Mouse (Mus musculus) MEL (cell line): ENCODE measurements around the gene Cdc42bpa. TPM values are rescaled to one million over a fixed set of nuclear protein-coding genes. Genes with fewer than 3 reads are reported as not detected.

Source experiments
- DNase-seq: peaks from one replicate; pipeline ENCODE4 v3.0.0; 2011; ENCODE audit warnings: low read depth, low spot score
- H3K27ac ChIP-seq: 2 replicates; pipeline ENCODE4 v1.5.1; 2012; ENCODE audit warnings: low read depth, mild to moderate bottlenecking, control low read depth, low read length, moderate library complexity; ENCODE audit not compliant: control insufficient read depth
- H3K27me3 ChIP-seq, 2 experiments: fragments of 150-350 bp in 1 of 2; sonication (generic) in 1 of 2; 2 replicates each; pipeline ENCODE4 v1.6.1; 2012; ENCODE audit warnings: low read length in 2 of 2, mild to moderate bottlenecking in 2 of 2, improper control_type of control experiment in 1 of 2, moderate library complexity in 1 of 2; ENCODE audit not compliant: insufficient read depth in 2 of 2, control insufficient read depth in 1 of 2
- H3K36me3 ChIP-seq, 2 experiments: 2 replicates each; pipeline ENCODE4 v1.6.1; 2012 to 2014; ENCODE audit warnings: low read length in 2 of 2, improper control_type of control experiment in 1 of 2, inconsistent platforms in 1 of 2, mild to moderate bottlenecking in 1 of 2; ENCODE audit not compliant: insufficient read depth in 2 of 2, control insufficient read depth in 1 of 2
- H3K4me1 ChIP-seq, 2 experiments: fragments of 150-350 bp in 1 of 2; sonication (generic) in 1 of 2; 2 replicates each; pipeline ENCODE4 v1.6.1; 2012; ENCODE audit warnings: low read length in 2 of 2, improper control_type of control experiment in 1 of 2, mild to moderate bottlenecking in 1 of 2; ENCODE audit not compliant: insufficient read depth in 2 of 2, control insufficient read depth in 1 of 2
- H3K4me3 ChIP-seq, 2 experiments: fragments of 150-350 bp in 1 of 2; sonication (generic) in 1 of 2; 2 replicates each; pipeline ENCODE4 v1.5.1; 2012; ENCODE audit warnings: low read depth in 2 of 2, low read length in 2 of 2, mild to moderate bottlenecking in 2 of 2, moderate library complexity in 2 of 2, control low read depth in 1 of 2, improper control_type of control experiment in 1 of 2; ENCODE audit not compliant: control insufficient read depth in 1 of 2, insufficient read depth in 1 of 2
- H3K79me2 ChIP-seq: 2 replicates; pipeline ENCODE4 v1.6.1; 2012; ENCODE audit warnings: mild to moderate bottlenecking, low read length, moderate library complexity; ENCODE audit not compliant: control insufficient read depth, poor library complexity, insufficient read depth
- H3K9ac ChIP-seq: 2 replicates; pipeline ENCODE4 v1.6.1; 2012; ENCODE audit warnings: low read depth, mild to moderate bottlenecking, control low read depth, low read length, moderate library complexity; ENCODE audit not compliant: control insufficient read depth, poor library complexity, severe bottlenecking
- H3K9me3 ChIP-seq: fragments of 150-350 bp; sonication (generic); replicated peaks from 2 replicates; pipeline ENCODE4 v1.6.1; 2012; ENCODE audit warnings: mild to moderate bottlenecking, low read length, improper control_type of control experiment, moderate library complexity; ENCODE audit not compliant: insufficient read depth
- BHLHE40 ChIP-seq: IDR thresholded peaks from 2 replicates; pipeline ENCODE4 v1.6.1; 2012; ENCODE audit warnings: low read depth, mild to moderate bottlenecking, inconsistent platforms, low read length, improper control_type of control experiment, borderline replicate concordance
- CHD1 ChIP-seq: IDR thresholded peaks from 2 replicates; pipeline ENCODE4 v1.6.1; 2012; ENCODE audit warnings: low read depth, mild to moderate bottlenecking, inconsistent platforms, low read length, improper control_type of control experiment
- CHD2 ChIP-seq: IDR thresholded peaks from 2 replicates; pipeline ENCODE4 v1.6.1; 2011; ENCODE audit warnings: low read length, improper control_type of control experiment
- CTCF ChIP-seq, 3 experiments: IDR thresholded peaks in 2 of 3; conservative IDR thresholded peaks in 1 of 3; 2 replicates each; pipeline ENCODE4 v1.5.1; 2011 to 2012; ENCODE audit warnings: low read length in 3 of 3, low read depth in 2 of 3, mild to moderate bottlenecking in 2 of 3, improper control_type of control experiment in 1 of 3, inconsistent platforms in 1 of 3, mixed read lengths in 1 of 3, moderate library complexity in 1 of 3; ENCODE audit not compliant: control insufficient read depth in 1 of 3, insufficient read depth in 1 of 3, poor library complexity in 1 of 3, severe bottlenecking in 1 of 3
- EP300 ChIP-seq, 2 experiments: IDR thresholded peaks; 2 replicates each; pipeline ENCODE4 v1.6.1; 2011; ENCODE audit warnings: improper control_type of control experiment in 2 of 2, low read length in 2 of 2, low read depth in 1 of 2, mild to moderate bottlenecking in 1 of 2
- ETS1 ChIP-seq: IDR thresholded peaks from 2 replicates; pipeline ENCODE4 v1.6.1; 2012; ENCODE audit warnings: low read depth, mild to moderate bottlenecking, inconsistent platforms, low read length, improper control_type of control experiment, moderate library complexity
- GABPA ChIP-seq: IDR thresholded peaks from 2 replicates; pipeline ENCODE4 v1.6.1; 2012; ENCODE audit warnings: low read depth, mild to moderate bottlenecking, inconsistent platforms, low read length, improper control_type of control experiment, moderate library complexity
- GATA1 ChIP-seq: IDR thresholded peaks from 2 replicates; pipeline ENCODE4 v1.6.1; 2011; ENCODE audit warnings: low read depth, low read length, improper control_type of control experiment
- HCFC1 ChIP-seq: IDR thresholded peaks from 2 replicates; pipeline ENCODE4 v1.6.1; 2012; ENCODE audit warnings: low read depth, mild to moderate bottlenecking, inconsistent platforms, low read length, improper control_type of control experiment, moderate library complexity
- MAZ ChIP-seq: IDR thresholded peaks from 2 replicates; pipeline ENCODE4 v1.6.1; 2012; ENCODE audit warnings: low read depth, mild to moderate bottlenecking, inconsistent platforms, low read length, improper control_type of control experiment
- MXI1 ChIP-seq: IDR thresholded peaks from 2 replicates; pipeline ENCODE4 v1.6.1; 2011; ENCODE audit warnings: mild to moderate bottlenecking, low read depth, low read length, improper control_type of control experiment
- MYB ChIP-seq: IDR thresholded peaks from 2 replicates; pipeline ENCODE4 v1.6.1; 2011; ENCODE audit warnings: mild to moderate bottlenecking, low read depth, low read length, improper control_type of control experiment
- NELFE ChIP-seq: IDR thresholded peaks from 2 replicates; pipeline ENCODE4 v1.6.1; 2011; ENCODE audit warnings: low read depth, low read length, improper control_type of control experiment
- POLR2AphosphoS2 ChIP-seq: IDR thresholded peaks from 2 replicates; pipeline ENCODE4 v1.6.1; 2011; ENCODE audit warnings: low read length, improper control_type of control experiment
- POLR2AphosphoS5 ChIP-seq: IDR thresholded peaks from 2 replicates; pipeline ENCODE4 v1.6.1; 2012; ENCODE audit warnings: low read depth, borderline replicate concordance, mild to moderate bottlenecking, inconsistent platforms, low read length, moderate library complexity, mixed read lengths
- RAD21 ChIP-seq: IDR thresholded peaks from 2 replicates; pipeline ENCODE4 v1.6.1; 2011; ENCODE audit warnings: mild to moderate bottlenecking, low read depth, low read length, improper control_type of control experiment
- SIN3A ChIP-seq: IDR thresholded peaks from 2 replicates; pipeline ENCODE4 v1.6.1; 2012; ENCODE audit warnings: low read length, improper control_type of control experiment, inconsistent platforms
- SMC3 ChIP-seq: IDR thresholded peaks from 2 replicates; pipeline ENCODE4 v1.6.1; 2011; ENCODE audit warnings: low read depth, low read length, improper control_type of control experiment
- TAL1 ChIP-seq: IDR thresholded peaks from 2 replicates; pipeline ENCODE4 v1.6.1; 2012; ENCODE audit warnings: mild to moderate bottlenecking, inconsistent platforms, low read length, moderate library complexity, mixed read lengths
- TBP ChIP-seq: IDR thresholded peaks from 2 replicates; pipeline ENCODE4 v1.8.0; 2011; ENCODE audit warnings: low read depth, low read length, improper control_type of control experiment
- TCF12 ChIP-seq: IDR thresholded peaks from 2 replicates; pipeline ENCODE4 v1.6.1; 2014; ENCODE audit warnings: low read depth, mild to moderate bottlenecking, inconsistent platforms, low read length, improper control_type of control experiment, moderate library complexity
- UBTF ChIP-seq: IDR thresholded peaks from 2 replicates; pipeline ENCODE4 v1.6.1; 2012; ENCODE audit warnings: low read depth, mild to moderate bottlenecking, inconsistent platforms, low read length, improper control_type of control experiment, moderate library complexity, borderline replicate concordance; ENCODE audit not compliant: insufficient read depth
- USF1 ChIP-seq: IDR thresholded peaks from 2 replicates; pipeline ENCODE4 v1.6.1; 2014; ENCODE audit warnings: low read depth, mild to moderate bottlenecking, inconsistent platforms, low read length, improper control_type of control experiment, moderate library complexity
- ZC3H11A ChIP-seq: IDR thresholded peaks from 2 replicates; pipeline ENCODE4 v1.6.1; 2012; ENCODE audit warnings: low read depth, mild to moderate bottlenecking, inconsistent platforms, low read length, improper control_type of control experiment
- polyA plus RNA-seq, 2 experiments: library from polyadenylated mRNA; stranded (reverse) in 1 of 2; unstranded in 1 of 2; fragments of >175 nt in 1 of 2; fragments of >200 nt in 1 of 2; gene quantifications; 2 replicates each; pipeline versions ENCODE4 v1.2.1 to v1.2.4; 2012; ENCODE audit warnings: low replicate concordance in 2 of 2, low read depth in 1 of 2; ENCODE audit not compliant: insufficient read length in 2 of 2, insufficient read depth in 1 of 2, missing spikeins in 1 of 2
- total RNA-seq: library from RNA; depleted of rRNA; stranded (reverse); fragments of 300-350 nt; gene quantifications from 2 replicates; pipeline ENCODE4 v1.2.3, GENCODE M21; 2012

Cdc42bpa gene
- total and polyA plus RNA-seq, 3 experiments, result 7.7 to 14.6 TPM; not detected in 1

GRCm38 (mm10) chr1:180140970-180141369 is 180.7 kb downstream of the Cdc42bpa start:
- Histone ChIP-seq H3K9me3 (no peaks in the 10 kb centered on the region), H3K4me3 (no peak overlapping the region), H3K4me1 (peaks cover 4 to 7% of the 10 kb centered on the region in 2 experiments), H3K27ac (no peak overlapping the region), H3K27me3 (no peaks in the 10 kb centered on the region), H3K9ac (no peak overlapping the region), H3K36me3 (peaks cover 3 to 4% of the 10 kb centered on the region in 2 experiments; a peak in 2 of 4 replicates), H3K79me2 (no peaks in the 10 kb centered on the region)
- no peak for DNase-seq
- TF ChIP-seq CTCF (IDR thresholded peaks at IDR 0.05 in 2 of 3, conservative IDR thresholded peaks at IDR 0.05 in 1 of 3; ENCODE audit: control insufficient read depth in 1 of 3, insufficient read depth in 1 of 3, low read depth in 2 of 3, low read length in 3 of 3, poor library complexity in 1 of 3, severe bottlenecking in 1 of 3), result peak in 1 of 3 experiments; percentile 9; a peak in 1 of 6 replicates
- TF ChIP-seq SMC3, result peak; percentile 19; the same call in 1 of the 2 replicates
- peak; percentile 4; the same call in 1 of the 2 replicates for TF ChIP-seq RAD21
- TF ChIP-seq SIN3A, result no peak

- Histone ChIP-seq H3K4me1 (peaks cover 4 to 10% of the 10 kb centered on the region in 2 experiments), H3K27me3 (no peaks in the 10 kb centered on the region), H3K36me3 (peaks cover 4 to 9% of the 10 kb centered on the region in 2 experiments), H3K79me2 (no peaks in the 10 kb centered on the region), H3K9ac (peak overlapping the region; percentile 41), H3K27ac (peak overlapping the region; percentile 81), H3K4me3 (peak overlapping the region; percentile 23 to 24), H3K9me3 (no peaks in the 10 kb centered on the region)
- peak; percentile 78 for DNase-seq
- TF ChIP-seq ETS1 (no peak), TBP (0 out of 2 replicates have a peak, but pooled peaks have one; percentile 19), BHLHE40 (no peak), CHD2 (no peak), MAZ (no peak), GABPA (no peak), CHD1 (no peak), POLR2AphosphoS2 (no peak)
These were observed 187.8 kb downstream of the Cdc42bpa start for GRCm38 (mm10) chr1:180148036-180148435.

- Histone ChIP-seq H3K36me3 (peaks cover 4 to 9% of the 10 kb centered on the region in 2 experiments), H3K27me3 (no peaks in the 10 kb centered on the region), H3K27ac (peak overlapping the region; percentile 81), H3K9ac (peak overlapping the region; percentile 41), H3K9me3 (no peaks in the 10 kb centered on the region), H3K79me2 (no peaks in the 10 kb centered on the region), H3K4me1 (peaks cover 4 to 10% of the 10 kb centered on the region in 2 experiments), H3K4me3 (peak overlapping the region; percentile 23 to 24)
- DNase-seq, result peak; percentile 73
- no peak for TF ChIP-seq NELFE
- no peak for TF ChIP-seq UBTF
- TF ChIP-seq GATA1, result peak; percentile 91
- no peak for TF ChIP-seq POLR2AphosphoS5
- TF ChIP-seq ZC3H11A, result no peak
- peak; percentile 88 for TF ChIP-seq TAL1
- TF ChIP-seq CHD1, result no peak
- no peak for TF ChIP-seq GABPA
- TF ChIP-seq MXI1, result peak; percentile 81
- TF ChIP-seq BHLHE40, result peak; percentile 49; the same call in 1 of the 2 replicates
- TF ChIP-seq CHD2, result no peak
- 0 out of 2 replicates have a peak, but pooled peaks have one; percentile 12 for TF ChIP-seq HCFC1
- no peak for TF ChIP-seq POLR2AphosphoS2
- peak; percentile 82 for TF ChIP-seq ETS1
- no peak for TF ChIP-seq CTCF (IDR thresholded peaks at IDR 0.05 in 2 of 3, conservative IDR thresholded peaks at IDR 0.05 in 1 of 3; ENCODE audit: control insufficient read depth in 1 of 3, insufficient read depth in 1 of 3, low read depth in 2 of 3, low read length in 3 of 3, poor library complexity in 1 of 3, severe bottlenecking in 1 of 3)
- TF ChIP-seq TCF12, result peak; percentile 93
- no peak for TF ChIP-seq MYB
- TF ChIP-seq EP300 (IDR thresholded peaks at IDR 0.05; ENCODE audit: low read depth in 1 of 2, low read length in 2 of 2), result peak; percentile 88 to 89
- TF ChIP-seq USF1, result no peak
These were observed 188.3 kb downstream of the Cdc42bpa start for GRCm38 (mm10) chr1:180148563-180148962.
